Mouse (Mus musculus) lung, postnatal 4 days (tissue): ENCODE measurements around the gene Wwox.
"Not testable (repeated sequence)": the region's sequence is repeated elsewhere in the genome, so short reads cannot be mapped to it uniquely, and the experiment has no call there.

Experiments used
- DNase-seq, 2 experiments: peaks; one replicate each; pipeline ENCODE4 v3.0.0; 2021

Gene Wwox

DNA sequence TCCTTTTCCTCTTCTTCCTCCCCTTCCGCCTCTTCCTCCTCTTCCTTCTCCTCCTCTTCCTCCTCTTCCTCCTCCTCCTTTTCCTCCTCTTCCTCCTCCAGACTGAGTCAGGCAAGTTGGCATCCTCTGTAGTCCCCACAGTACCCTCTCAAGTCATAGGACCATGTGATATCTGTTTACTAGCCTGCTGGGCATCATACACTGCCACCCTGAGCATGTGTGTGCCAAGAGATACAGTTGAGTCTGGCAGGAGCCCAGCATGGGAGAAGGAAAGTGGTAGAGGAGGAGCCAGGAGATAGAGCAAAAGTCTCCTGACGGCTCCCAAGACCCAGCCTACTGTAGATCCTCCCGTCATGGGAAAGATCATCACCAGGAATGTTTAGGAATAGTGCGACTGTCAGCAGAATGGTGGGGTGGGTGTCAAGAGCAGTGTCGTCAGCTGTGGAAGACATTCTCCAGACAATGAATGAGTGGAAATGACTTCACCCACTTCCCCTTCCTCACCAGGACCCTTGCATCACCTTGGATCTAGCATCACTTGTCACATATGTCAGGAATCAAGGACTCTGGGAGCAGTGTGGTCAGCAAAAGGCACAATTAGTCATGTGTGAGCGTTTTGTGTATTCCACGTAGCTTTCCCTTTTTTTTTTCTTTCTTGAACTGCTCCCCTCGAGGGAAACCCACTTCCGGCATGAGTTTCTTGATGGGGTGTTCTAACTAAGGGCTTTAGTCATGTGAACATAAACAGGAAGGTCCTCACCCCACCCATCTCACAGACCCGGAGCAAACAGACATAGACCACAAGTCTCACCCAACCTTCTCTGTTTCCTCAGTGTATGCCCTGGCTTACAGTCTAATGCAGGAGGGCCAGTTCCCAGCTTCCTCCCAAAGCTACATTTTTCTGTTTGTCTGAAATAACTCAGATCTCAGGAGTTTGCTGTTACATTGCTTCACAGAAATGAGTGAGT is 375.6 kb downstream of the Wwox start:
- DNase-seq = peak; percentile 48 to 51

DNA sequence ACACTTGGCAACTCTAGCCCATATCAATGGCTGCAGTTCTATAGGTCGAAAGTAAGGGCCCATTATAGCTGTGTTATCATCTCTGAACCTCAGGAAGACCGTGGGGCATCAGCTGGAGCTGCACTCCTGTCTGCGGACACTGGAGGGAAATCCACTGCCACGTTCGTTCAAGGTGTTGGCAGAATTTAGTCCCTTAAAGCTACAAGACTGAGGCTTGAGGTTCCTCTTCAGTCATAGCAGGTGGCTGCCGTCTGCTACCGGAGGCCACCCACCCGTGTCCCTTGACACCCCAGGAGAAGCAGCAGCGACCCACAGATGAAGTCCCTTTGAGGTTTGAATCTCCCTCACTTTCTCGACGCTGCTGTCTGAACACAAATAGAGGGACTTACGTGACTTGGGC is 376.9 kb downstream of the Wwox start:
- peak; percentile 9 to 35 for DNase-seq

DNA sequence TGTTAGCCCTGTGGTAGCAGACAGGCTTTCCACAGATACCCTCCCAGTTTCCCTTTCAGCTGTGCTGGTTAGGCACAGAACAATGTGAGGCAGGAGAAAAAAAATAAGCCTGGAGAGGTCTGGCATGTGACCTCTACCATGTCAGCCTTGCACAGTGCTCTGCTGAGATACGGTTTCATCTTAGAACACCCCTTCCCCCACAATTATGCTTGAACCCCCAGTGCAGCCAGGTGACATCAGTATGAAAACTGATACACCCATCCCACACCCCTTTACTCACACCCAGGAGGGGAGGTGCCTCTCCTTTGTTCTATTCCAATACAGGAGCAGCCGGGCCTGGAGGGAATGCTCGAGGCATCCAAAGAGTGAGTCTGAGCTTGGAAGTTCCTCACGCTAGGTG is 377.5 kb downstream of the Wwox start:
- DNase-seq = no peak

DNA sequence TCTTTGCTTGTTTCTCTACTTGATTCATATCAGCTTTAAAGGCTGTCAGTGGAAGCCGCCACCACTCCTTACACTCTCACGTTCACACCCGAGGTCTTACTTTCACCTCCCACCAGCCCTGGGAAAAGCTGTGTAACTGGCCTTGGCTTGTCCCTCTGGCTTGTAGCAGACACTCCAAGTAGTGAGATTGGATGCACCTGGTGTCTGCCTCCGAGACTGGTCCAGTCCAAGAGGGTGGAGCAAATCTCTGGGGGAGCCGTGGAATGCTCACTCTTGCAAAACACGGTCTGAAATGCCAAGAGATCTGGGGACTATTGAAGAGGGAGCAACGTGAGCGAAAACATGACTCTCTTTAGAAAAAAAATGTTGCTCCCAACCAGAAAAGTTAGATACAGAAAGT is 382.1 kb downstream of the Wwox start:
- peak; percentile 33 to 75 for DNase-seq

DNA sequence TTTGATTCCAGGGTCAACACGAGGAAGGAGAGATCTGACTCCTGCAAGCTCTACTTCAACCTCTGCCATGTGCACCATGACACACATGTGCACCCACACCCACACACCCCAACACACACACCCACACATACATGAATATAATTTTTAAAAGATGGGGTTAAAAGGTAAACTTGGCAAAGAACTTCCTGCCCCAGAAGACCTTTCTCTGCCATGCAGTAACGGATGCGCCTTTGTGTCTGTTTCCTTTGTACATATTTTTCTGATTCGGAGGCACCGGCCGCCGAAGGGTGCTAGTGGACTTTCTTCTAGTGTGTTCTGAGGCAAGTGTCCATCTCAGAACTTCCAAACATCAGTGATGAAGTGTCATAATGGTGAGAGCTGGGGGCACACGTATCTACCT is 386.0 kb downstream of the Wwox start:
- no peak for DNase-seq

DNA sequence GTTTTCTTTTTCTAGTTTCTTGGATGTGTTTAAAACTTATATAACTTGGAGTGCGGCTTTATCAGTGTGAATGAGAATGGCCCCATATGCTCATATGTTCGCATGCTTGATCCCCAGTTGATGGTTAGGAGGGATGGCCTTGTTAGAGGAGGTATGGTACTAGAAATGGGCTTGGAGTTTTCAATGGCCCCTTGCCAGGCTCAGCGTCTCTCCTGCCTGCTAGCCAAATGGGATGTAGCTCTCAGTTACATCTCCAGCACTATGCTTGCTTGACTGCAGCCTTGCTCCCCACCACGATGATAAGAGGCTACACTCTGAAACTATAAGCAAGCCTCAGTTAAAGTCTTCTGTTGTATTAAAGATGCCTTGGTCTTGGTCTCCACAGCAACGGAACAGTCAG is 387.5 kb downstream of the Wwox start:
- no peak for DNase-seq

DNA sequence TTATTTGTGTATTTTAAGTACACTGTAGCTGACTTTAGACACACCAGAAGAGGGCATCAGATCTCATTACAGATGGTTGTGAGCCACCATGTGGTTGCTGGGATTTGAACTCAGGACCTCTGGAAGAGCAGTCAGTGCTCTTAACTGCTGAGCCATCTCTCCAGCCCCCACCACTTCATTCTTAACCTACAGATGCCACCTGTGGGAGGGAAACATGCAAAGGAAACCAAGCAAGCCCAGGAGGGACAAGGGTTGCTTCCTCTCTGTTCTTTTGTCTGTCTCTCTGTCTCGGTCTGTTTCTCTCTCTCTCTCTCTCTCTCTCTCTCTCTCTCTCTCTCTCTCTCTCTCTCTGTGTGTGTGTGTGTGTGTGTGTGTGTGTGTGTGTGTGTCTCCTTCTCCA is 388.4 kb downstream of the Wwox start:
- not testable (repeated sequence) for DNase-seq

DNA sequence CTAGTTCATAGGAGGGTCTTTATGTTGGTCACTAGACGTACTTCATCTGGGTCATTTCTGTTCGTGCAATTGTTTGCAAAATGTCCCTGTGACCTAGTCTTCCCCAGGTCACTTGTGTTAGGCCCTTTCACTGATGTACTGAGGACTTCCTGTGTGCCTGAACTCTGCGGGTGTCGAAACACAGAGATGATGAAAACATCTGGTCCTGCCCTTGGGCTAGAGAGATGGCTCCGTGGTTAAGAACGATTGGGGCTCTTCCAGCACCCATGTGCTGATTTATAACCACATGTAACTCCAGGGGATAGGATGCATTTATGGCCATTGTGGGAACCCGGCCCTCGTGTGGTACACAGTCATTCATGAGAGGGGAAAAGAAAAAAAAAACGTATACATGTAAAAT is 392.1 kb downstream of the Wwox start:
- no peak for DNase-seq

DNA sequence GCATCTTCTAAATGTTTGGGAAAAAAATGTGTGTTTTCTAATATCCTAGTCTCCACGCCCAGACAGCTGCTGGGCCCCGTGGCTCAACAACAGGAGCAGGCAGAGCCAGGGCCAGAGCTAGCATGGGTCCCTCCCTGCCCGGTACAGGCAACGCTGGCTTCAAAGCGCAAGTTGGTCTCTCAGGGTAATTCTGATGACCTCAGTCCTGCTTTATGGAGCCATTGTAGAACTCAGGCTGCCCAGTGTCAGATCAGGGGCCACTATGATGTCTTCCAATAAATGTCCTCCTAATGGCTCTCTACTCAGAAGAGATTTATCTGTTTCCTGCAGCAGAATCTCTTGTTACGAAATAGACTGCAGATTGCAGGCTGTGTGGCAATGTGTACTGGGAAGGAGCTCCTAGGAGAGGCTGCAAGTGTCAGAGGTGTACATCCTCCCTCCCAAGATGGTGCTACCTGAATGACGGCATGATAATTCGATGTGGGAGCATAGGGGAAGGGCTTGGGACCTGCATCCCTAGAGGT is 392.9 kb downstream of the Wwox start:
- no peak for DNase-seq

DNA sequence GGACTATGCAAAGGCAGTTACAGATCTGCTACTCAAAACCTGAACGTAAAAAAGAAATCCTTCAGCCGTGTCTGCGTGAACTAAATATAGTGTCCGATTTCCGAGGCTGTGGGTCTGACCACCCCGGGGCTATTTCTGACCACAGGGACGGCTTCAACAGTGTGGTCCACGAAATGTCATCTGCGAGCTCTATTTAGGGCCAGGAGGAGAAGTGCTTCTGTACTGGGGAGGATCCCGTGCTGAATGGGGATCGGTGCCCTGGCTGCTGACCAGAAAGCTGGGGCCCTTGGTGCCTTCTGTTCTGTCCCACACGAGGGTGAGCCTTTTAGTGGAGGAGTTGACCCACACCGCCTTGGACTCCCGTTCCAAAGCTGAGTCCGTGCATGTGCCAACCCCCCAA is 395.3 kb downstream of the Wwox start:
- no peak for DNase-seq

DNA sequence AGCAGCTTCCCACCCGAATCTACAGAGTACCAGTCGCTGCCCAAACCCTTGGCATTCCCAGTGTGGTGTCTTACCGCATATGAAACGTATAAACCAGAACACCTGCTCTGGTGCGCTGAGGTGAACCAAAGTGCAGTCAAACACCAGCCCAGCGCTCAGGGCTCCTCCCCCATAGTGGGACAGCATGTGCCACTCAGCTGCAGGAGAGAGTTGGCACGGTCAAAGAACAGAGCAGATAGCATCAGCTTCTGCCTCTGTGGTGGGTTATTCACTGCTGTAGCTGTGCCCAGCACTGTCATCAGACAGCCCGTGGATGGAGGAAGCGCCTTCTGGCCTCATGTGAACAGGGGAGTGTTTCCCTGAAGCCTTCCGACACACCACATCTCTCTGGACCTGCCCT is 400.5 kb downstream of the Wwox start:
- no peak for DNase-seq

DNA sequence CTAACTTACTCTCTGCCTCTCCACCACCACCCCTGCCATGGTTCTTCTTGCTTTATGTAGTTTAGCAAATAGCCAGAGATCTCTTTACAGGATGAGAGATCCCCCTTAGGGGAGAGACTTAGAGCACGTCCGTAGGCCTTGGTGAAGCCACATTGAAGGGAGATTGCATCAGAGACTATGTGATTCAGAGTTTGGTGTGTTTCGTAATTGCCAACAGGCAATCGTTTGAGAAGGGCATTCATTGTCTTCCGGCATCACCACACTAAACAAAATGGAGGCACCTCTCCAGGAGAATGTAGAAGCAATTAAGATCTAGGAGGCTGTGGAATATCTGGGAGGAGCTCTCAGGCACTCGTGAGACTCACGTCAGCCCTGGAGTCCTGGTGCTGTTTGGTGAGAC is 408.2 kb downstream of the Wwox start:
- no peak for DNase-seq

DNA sequence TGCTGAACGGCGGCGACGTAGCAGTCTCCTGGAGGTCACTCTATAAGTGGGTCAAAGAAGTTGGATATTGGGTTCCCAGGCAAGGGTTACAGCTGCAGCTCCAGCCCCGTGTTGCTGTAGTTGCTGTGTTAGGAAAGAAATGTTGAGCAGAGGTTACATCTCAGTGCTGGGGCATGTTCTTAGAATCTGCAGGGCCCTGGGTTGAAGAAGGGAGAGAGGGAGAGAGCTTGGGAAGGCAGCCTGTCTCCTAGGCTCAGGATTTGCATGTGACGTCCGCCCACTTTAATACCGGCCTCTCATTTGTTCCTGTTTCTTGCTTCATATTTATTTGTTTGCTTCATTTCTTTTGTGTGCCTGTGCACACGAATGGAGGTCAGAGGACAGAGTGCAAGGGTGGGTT is 410.0 kb downstream of the Wwox start:
- no peak for DNase-seq

DNA sequence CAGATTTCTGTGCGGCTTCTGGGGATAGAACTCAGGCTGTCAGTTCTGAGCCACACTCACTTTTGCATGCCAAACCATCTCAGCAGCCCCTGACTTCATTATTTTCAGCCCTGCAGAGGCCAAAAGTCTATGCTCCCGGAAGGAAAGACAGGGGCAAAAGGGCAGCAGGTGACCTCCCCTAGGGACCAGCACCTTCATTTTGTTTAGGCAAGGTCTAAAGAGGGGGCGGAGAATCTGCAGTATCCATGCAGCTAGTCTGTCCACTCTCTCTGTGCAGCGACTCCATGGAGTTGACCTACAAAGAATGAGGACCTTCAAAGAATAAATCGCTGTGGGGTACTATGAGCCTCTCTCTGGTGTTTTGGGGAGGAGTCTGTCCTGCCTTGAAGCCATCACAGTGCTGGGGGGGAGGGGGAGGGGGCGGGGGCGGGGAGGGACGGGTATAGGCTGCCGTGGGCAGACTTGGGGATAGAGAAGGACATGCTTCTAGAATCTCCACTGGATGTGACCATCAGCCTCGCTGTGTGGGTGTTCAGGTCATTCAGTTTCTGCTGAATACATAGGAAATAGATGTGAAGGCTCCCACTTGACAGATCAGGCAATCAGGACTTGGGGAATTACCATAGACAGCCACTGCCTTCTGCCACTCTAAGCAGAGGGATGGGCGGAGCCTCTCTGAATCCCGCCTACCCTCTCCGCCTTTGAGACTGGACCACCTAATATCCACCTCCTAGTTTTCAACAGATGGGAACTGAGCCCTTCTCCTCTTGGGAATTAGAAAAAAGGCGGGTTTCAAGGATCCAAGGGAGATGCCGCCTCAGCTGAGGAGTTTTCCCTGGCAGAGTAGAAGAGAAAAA is 410.8 kb downstream of the Wwox start:
- DNase-seq = no peak

DNA sequence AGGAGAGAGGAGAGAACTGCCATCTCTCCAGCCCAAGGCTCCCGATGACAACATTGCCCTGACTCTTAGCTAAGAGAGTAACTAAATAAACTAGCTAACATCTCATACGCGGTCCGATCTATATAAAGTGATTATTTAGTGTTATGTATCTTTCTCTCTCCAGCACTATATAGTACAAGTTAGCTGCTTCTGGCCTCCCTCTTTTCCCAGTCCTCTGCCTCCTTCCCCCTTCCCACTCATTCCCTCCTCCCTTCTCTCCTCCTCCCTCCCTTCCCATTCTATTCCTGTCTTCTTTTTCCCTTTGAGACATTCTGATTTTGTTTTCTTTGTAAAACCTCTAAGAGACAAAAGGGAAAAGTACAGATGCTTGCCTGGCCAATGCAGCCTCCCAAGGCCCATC is 414.3 kb downstream of the Wwox start:
- DNase-seq = no peak

DNA sequence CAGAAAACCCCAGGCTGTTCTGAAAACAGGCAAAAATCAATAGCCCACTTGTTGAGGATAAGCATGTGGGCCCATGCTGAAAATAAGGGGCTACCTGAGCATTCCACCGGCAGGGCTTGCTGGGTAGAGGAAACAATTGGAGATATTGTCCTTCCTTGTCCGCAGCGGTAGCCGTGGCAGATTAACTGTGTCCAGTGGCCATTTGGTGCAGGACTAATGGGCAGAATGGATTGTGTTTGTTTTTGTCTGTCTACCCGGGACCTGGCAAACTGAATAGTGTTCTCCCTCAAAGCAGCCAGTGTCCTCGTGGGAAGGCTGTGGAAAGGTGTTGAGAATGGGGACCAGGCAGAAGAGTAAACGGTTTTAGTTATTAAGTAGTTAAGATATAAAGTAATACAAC is 416.4 kb downstream of the Wwox start:
- DNase-seq = no peak

DNA sequence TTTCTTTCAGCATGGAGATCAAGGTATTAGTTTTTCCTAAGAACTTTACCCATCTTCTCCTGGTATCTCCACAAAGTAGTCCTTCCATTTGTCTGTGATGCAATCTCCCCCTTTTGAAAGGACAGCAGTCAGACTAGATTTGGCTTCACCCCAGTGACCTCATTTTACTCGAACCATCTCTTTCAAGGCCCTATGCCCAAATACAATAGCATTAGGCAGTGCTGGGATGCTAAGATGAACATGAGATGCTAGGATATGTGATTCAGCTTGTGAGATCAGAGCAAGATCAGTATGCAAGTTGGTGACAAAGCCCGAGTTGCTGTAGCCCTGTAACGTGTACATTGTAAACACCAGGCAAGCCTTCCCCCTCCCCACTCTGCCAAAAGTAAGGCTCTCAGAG is 426.5 kb downstream of the Wwox start:
- no peak for DNase-seq

DNA sequence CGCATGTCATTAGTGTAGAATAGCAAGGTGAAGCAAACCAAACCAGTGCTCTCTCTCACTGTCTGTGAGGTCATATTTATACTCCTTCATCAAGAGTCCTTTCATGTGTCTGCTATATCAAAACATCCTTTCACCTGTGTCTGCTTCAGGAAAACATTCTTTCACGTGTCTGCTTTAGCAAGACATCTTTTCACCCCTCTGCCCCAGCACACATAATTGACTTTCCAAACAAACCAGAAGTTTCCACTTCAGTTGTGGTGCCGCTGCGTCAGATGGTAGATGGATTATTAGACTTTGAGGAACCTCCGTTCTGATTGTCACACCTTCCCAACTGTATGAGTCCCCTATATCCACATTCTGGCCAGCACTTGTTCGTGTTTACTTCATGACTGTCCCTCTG is 429.9 kb downstream of the Wwox start:
- no peak for DNase-seq

DNA sequence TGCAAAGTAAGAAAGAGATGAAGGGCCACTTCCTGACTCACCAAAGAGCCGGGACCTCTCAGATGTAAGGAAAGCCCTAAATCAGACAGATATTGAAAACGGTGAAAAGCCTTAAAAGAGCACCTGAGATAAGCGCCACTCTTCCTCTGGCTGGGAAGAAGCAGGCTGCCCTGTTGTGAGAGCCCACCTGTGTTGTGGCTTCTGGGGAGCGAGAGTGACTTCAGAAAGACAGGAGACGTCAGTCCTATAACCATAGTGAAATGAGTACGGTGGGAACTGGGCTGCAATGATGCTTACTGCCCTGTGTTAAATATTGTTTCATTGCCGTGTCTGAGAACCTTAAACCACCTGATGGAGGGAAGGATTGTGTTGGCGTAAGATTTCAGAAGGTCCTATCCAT is 431.0 kb downstream of the Wwox start:
- no peak for DNase-seq

DNA sequence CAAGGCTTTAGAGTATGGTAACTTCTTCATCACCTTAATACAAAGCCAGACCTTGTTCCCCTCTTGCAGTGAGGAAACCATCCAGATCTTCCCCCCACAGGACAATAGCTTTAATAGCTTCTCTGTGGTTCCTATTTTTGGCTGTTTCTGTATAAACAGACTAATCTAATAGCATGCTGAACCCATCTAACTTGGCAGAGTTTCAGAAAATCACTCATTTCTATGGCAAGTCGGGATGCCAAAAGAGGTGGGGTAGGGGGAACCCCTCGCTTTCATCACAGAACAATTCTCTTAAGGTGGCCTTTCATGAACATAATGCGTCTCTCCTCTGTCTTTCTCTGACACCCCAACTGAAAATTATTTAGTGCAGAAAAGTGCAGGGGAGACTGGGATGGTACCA is 433.0 kb downstream of the Wwox start:
- DNase-seq = no peak

DNA sequence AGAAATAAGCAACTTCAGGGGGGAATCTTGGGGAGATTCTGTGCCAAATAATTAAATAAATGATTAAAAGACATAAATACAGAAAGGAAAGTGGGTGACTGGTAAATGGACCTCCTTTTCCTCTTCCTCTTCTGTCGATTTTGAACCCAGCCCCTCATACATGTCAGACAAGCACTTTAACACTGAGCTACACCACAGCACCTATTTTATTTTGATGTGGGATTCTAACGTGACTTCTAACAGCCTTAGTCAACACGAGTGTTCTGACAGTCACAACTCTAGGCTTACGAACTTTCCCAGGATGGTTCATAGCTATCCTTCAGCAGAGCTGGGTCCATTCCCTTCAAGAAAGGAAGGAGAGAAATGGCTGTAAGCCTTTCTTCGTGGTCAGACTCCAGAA is 435.7 kb downstream of the Wwox start:
- no peak for DNase-seq

DNA sequence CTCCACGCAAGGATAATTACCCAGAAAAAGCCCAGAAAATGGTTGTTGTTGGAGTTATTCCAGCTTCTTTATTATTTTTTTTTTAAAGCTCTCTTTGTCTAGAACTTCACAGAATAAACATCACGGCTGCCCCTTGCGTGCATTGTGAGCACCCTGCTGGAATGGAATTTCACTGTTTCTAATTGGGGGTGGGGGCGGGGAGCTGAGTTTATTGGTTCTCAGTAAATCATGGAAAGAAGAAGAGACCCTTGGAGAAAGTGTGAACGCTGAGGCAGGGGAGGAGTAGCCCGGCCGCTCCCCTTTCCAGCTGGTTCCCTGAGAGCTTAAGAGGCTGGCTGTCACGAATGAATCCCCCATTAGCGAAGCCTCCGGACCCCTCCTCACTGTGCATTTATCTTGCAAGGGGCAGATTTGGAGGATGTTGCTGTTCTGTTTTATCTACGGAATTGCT is 436.7 kb downstream of the Wwox start:
- DNase-seq = no peak

DNA sequence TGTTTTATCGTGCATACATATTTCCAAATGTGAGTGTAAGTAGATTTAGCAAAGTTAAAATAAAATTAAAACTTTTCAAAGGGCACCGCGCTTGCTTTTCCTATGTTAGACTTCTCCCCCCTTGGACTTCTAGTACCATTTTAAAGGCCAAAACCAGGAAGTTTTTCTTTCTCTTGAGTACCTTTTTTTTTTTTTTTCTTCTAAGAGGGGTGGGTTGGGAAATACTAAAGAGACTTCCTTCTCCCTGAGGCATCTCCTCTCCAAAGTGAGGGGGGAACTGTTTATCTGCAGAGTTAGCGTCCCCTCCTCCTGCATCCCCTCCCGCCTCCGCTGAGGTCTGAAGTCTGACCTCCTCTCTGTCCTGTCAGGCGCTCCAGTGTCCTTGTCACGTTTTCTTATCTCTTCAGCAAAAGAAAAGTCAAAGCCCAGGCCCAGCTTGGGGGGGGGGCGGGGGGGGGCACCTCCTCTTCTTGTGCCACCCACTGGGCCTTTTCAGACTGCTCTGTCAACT is 437.3 kb downstream of the Wwox start:
- no peak for DNase-seq

DNA sequence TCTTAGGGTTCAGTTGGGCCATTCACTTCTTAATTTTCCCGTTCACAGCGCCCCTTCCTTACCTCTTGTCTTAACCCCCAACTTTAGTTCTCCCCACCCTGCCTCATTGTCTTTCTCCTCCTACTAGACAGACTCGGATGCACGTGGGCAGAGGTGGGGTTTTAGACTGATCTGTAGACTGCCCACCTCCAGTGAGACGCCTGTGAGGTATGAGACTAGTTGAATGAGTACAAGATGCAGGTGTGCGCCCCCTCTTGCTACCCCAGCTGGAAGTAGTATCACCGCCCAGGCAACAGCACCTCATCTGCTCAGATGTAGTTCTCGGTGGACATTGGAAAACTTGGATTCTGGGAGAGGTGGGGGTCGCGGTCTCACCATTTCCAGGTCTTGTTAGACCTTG is 437.8 kb downstream of the Wwox start:
- DNase-seq = no peak
